Mouse (Mus musculus) midbrain, postnatal 0 days (tissue): ENCODE measurements around the gene Zfp28. TPM values are rescaled to one million over a fixed set of nuclear protein-coding genes. Genes with fewer than 3 reads are reported as not detected.
A peak's percentile ranks its signal among the peaks of the same experiment; 100 is the strongest.
"Not testable (repeated sequence)": the region's sequence is repeated elsewhere in the genome, so short reads cannot be mapped to it uniquely, and the experiment has no call there.

Experiments
- ATAC-seq: fragments of 200-750 bp; cut with Nextera tagmentation; 2 replicates; pipeline ENCODE4 v1.8.0; 2017; ENCODE audit warnings: moderate number of reproducible peaks, mild to moderate bottlenecking, moderate TSS enrichment, moderate library complexity; ENCODE audit not compliant: low FRiP score
- DNase-seq: peaks from one replicate; pipeline ENCODE4 v3.0.0-alpha.2; 2015; ENCODE audit warnings: low spot score
- H3K27ac ChIP-seq: fragments of 300-500 bp; sonication (generic); 2 replicates; pipeline ENCODE4 v1.5.1; 2014; ENCODE audit warnings: low read depth, mild to moderate bottlenecking, low read length, mixed read lengths
- H3K27me3 ChIP-seq: fragments of 300-500 bp; sonication (generic); 2 replicates; pipeline ENCODE4 v1.6.1; 2014; ENCODE audit warnings: low read length, control low read depth, mixed read lengths; ENCODE audit not compliant: insufficient read depth
- H3K36me3 ChIP-seq: fragments of 300-500 bp; sonication (generic); 2 replicates; pipeline ENCODE4 v1.6.1; 2014; ENCODE audit warnings: low read length, control low read depth, mixed read lengths; ENCODE audit not compliant: insufficient read depth
- H3K4me1 ChIP-seq: fragments of 300-500 bp; sonication (generic); 2 replicates; pipeline ENCODE4 v1.6.1; 2014; ENCODE audit warnings: mild to moderate bottlenecking, control low read depth, antibody characterized with exemption, low read length, mixed read lengths; ENCODE audit not compliant: insufficient read depth
- H3K4me2 ChIP-seq: fragments of 300-500 bp; sonication (generic); 2 replicates; pipeline ENCODE4 v1.6.1; 2014; ENCODE audit warnings: low read depth, mild to moderate bottlenecking, low read length, mixed read lengths; ENCODE audit not compliant: poor library complexity, severe bottlenecking
- H3K4me3 ChIP-seq: fragments of 300-500 bp; sonication (generic); 2 replicates; pipeline ENCODE4 v1.5.1; 2014; ENCODE audit warnings: low read depth, mild to moderate bottlenecking, low read length, moderate library complexity
- H3K9ac ChIP-seq: fragments of 300-500 bp; sonication (generic); replicated peaks from 2 replicates; pipeline ENCODE4 v1.6.1; 2014; ENCODE audit warnings: mild to moderate bottlenecking, low read length, moderate library complexity, mixed read lengths; ENCODE audit not compliant: poor library complexity, severe bottlenecking
- H3K9me3 ChIP-seq: fragments of 300-500 bp; sonication (generic); 2 replicates; pipeline ENCODE4 v1.6.1; 2016; ENCODE audit warnings: low read length, control low read depth
- CTCF ChIP-seq: IDR thresholded peaks from 2 replicates; pipeline ENCODE4 v1.5.1; 2016; ENCODE audit warnings: antibody characterized with exemption, mild to moderate bottlenecking
- WGBS: fragments of 180-500 bp; shearing (Covaris S2); extraction: QIAGEN DNeasy Blood & Tissue Kit; methylation state at CpG from one replicate; pipeline ENCODE4 v1.1.7; 2014; 5-methylcytosine and 5-hydroxymethylcytosine counted together
- polyA plus RNA-seq: library from polyadenylated mRNA; unstranded; fragments of >200 nt; fragmentation: Nextera tagmentation; extraction: Ambion mirVana; gene quantifications from 2 replicates; pipeline ENCODE4 v1.2.1, GENCODE M21; 2015
- total RNA-seq: library from RNA; depleted of rRNA; stranded (reverse); fragments of >200 nt; gene quantifications from 2 replicates; pipeline ENCODE4 v1.2.3, GENCODE M21; 2014

Gene Zfp28
- total and polyA plus RNA-seq, 2 experiments from 2014 or later, result 14.8 to 16.4 TPM

- Histone ChIP-seq H3K27ac (no peak overlapping the region), H3K9ac (no peak overlapping the region), H3K4me2 (no peak overlapping the region), H3K4me3 (no peak overlapping the region), H3K27me3 (no peaks in the 10 kb centered on the region), H3K4me1 (no peaks in the 10 kb centered on the region), H3K9me3 (no peaks in the 10 kb centered on the region), H3K36me3 (no peaks in the 10 kb centered on the region)
- ATAC-seq (no peak), DNase-seq (no peak)
- TF ChIP-seq CTCF, result no peak
- 17% methylated on average over 9 of the region's 9 CpGs for WGBS
Observed at GRCm38 (mm10) chr7:6360477-6361060, 22.5 kb upstream of the Zfp28 start.

DNA sequence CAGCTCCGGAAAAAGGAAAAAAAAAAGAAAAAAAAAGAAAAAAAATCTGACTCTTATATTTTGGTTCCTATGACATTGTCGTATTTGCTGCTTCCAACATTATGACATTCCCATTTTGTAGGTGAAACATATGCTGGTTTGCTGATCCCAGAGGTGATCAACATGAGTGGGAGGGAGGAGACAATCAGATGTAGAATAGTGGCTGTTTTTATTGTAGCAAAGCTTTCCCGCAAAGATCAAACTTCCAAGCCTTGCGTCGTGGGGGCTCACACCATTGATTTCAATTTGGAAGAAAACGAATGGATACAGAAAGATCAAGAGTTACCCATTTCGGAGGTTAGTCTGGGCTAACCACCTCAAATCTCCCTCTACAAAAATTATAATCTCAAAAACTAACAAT, 21.3 kb upstream of the Zfp28 start:
- Histone ChIP-seq H3K9me3 (no peaks in the 10 kb centered on the region), H3K27me3 (no peaks in the 10 kb centered on the region), H3K27ac (peak overlapping the region; percentile 93), H3K4me1 (no peaks in the 10 kb centered on the region), H3K36me3 (no peaks in the 10 kb centered on the region), H3K4me3 (peak overlapping the region; percentile 48), H3K4me2 (peak overlapping the region; percentile 63), H3K9ac (peak overlapping the region; percentile 68)
- 22% methylated on average over 7 of the region's 7 CpGs for WGBS
- ATAC-seq, result no peak
- no peak for DNase-seq
- no peak for TF ChIP-seq CTCF

DNA sequence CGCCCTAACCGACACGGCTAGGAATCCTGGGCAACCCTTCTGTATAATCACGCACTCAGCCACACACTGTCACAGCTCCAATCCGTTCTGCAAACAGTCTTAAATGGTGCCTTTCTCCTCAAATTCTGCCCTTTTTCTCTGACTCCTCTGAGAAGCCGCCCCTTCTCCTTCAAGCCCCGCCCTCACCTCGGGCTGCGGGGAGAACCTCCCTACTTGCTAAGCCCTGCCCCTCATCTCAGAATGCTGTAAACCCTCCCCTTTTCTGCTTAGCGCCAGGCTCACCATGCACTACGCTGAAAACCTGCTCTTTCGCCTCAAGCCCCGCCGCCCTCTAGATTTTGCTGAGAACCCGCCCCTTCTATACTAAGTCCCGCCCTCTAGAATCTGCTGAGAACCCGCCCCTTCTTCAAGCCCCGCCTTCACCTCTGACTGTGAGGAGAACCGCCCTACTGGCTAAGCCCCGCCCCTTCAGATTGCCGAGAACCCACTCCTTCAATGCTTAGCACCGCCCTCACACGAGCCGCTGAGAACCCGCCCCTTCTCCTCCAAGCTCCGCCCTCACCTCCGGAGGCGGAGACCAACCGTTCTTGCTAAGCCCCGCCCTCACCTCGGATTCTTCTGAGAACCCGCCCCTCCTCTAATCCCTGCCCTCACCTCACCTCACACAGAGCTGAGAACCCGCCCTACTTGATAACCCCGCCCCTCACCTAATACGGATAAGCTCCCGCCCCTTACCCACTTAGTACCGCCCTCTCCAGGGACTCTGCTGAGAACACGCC, 20.6 kb upstream of the Zfp28 start:
- no peaks in the 10 kb centered on the region for H3K9me3 ChIP-seq
- H3K27ac ChIP-seq, result peak overlapping the region; percentile 93
- H3K4me1 ChIP-seq, result no peaks in the 10 kb centered on the region
- ATAC-seq, result peak; percentile 92
- H3K27me3 ChIP-seq, result no peaks in the 10 kb centered on the region
- H3K9ac ChIP-seq, result peak overlapping the region; percentile 68
- H3K36me3 ChIP-seq, result no peaks in the 10 kb centered on the region
- WGBS, result under 1% methylated on average over 37 of the region's 38 CpGs
- peak; percentile 99 for DNase-seq
- peak overlapping the region; percentile 48 for H3K4me3 ChIP-seq
- no peak for TF ChIP-seq CTCF
- H3K4me2 ChIP-seq, result peak overlapping the region; percentile 63

DNA sequence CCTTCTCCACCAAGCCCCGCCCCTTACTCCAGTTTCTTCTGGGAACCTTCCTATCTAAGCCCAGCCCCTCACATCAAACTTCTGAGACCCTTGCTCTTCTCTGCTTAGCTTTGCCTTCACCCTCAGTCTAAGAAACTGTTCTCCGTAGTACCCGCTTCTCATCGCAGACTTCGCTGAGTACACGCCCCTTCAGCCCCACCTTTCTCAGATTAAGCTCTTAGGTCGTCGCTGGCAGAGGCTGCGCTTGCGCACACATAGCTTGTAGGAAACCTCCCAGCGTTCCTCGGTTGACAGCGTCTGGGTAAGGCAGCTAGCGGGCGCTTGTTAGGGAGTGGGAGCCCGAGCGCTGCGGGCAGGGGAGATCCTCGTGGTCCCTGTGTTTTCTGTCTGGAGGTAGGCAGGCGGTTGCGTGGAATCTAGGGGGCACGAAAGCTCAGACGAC, 20.0 kb upstream of the Zfp28 start, which contains the start of gene Zfp78:
Gene Zfp78, plus strand, starts transcription at position 234 of the 442 bp plus-strand sequence.
- peak within 1 kb of the TSS; percentile 48 for H3K4me3 ChIP-seq
- peak within 1 kb of the TSS; percentile 93 for H3K27ac ChIP-seq
- H3K27me3 ChIP-seq, result no peaks in the 10 kb centered on the region
- 0% methylated on average over 23 of the region's 23 CpGs for WGBS
- no peaks in the 10 kb centered on the region for H3K4me1 ChIP-seq
- DNase-seq (peak; percentile 97), ATAC-seq (peak; percentile 83)
- H3K9me3 ChIP-seq, result no peaks in the 10 kb centered on the region
- peak within 1 kb of the TSS; percentile 63 for H3K4me2 ChIP-seq
- H3K9ac ChIP-seq, result peak within 1 kb of the TSS; percentile 68
- H3K36me3 ChIP-seq, result no peaks in the 10 kb centered on the region
- peak; percentile 64 for TF ChIP-seq CTCF

DNA sequence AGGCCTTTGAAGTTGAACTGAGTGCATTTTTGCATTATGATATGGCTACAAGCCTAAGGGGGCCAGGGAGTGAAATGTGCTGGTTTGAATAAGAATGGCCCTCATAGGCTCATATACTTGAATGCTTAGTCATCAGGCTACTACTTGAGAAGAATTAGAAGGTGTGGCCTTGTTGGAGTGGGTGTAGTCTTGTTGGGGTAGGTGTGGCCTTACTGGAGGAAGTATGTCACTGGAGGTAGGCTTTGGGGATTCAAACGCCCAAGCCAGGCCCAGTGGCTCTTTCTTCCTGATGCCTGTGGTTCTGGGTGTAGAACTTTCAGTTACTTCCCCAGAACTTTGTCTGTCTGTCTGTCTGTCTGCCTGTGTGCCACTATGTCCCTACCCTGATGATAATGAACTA, 18.3 kb upstream of the Zfp28 start:
- H3K36me3 ChIP-seq, result no peaks in the 10 kb centered on the region; the same call in 1 of the 2 replicates
- H3K9me3 ChIP-seq, result no peaks in the 10 kb centered on the region
- ATAC-seq (no peak), DNase-seq (no peak)
- 67% methylated on average over 1 of the region's 1 CpGs for WGBS
- no peaks in the 10 kb centered on the region for H3K4me1 ChIP-seq
- peak overlapping the region; percentile 63; the same call in 1 of the 2 replicates for H3K4me2 ChIP-seq
- no peak for TF ChIP-seq CTCF
- no peak overlapping the region for H3K9ac ChIP-seq
- H3K27me3 ChIP-seq, result no peaks in the 10 kb centered on the region
- H3K4me3 ChIP-seq, result no peak overlapping the region
- H3K27ac ChIP-seq, result no peak overlapping the region

DNA sequence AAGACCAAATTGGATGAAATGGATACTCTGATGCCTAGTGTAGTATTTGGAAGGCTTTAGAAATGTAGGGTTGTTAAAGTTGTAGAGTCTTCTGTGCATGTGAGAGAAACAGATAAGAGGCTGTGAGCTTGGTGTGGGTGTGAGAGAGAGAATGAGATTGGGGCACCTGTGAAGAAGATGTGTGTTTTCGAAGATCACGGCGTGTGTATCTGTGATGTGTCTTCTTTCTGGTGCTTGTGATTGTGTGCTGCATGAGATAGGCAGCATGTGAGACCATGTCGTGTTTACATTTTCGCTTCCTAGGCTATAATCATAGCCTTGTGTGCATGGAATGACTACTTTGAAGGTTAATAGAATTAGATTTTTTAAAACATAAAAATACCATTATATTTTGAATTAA, 15.9 kb upstream of the Zfp28 start:
- TF ChIP-seq CTCF, result no peak
- H3K27me3 ChIP-seq, result no peaks in the 10 kb centered on the region
- H3K36me3 ChIP-seq, result peaks cover 4% of the 10 kb centered on the region
- no peak overlapping the region for H3K4me3 ChIP-seq
- DNase-seq (no peak), ATAC-seq (no peak)
- no peak overlapping the region for H3K27ac ChIP-seq
- no peaks in the 10 kb centered on the region for H3K9me3 ChIP-seq
- H3K4me1 ChIP-seq, result no peaks in the 10 kb centered on the region
- no peak overlapping the region for H3K9ac ChIP-seq
- no peak overlapping the region for H3K4me2 ChIP-seq
- 92% methylated on average over 5 of the region's 5 CpGs for WGBS

- H3K27ac ChIP-seq, H3K4me2 ChIP-seq, H3K27me3 ChIP-seq, H3K9me3 ChIP-seq, DNase-seq, ATAC-seq, H3K4me1 ChIP-seq, H3K9ac ChIP-seq, H3K4me3 ChIP-seq: not testable (repeated sequence)
- WGBS, result 91% methylated on average over 5 of the region's 5 CpGs
- peaks cover 10% of the 10 kb centered on the region for H3K36me3 ChIP-seq
Observed at GRCm38 (mm10) chr7:6368146-6368545, 14.9 kb upstream of the Zfp28 start.
